Mouse (Mus musculus) mouse trophoblast stem cell (cell line): ENCODE measurements around the gene Acbd6.

Experiments used
- in situ Hi-C, 2 experiments: fragments of 300-500 bp; cut with MseI, MboI; formaldehyde crosslinking; loops; 2 replicates in 1 of 2; 3 replicates in 1 of 2; pipeline ENCODE4 v1.15.1; 2025

Acbd6 gene

GRCm38 (mm10) chr1:155645816-155646215, 87.9 kb downstream of the Acbd6 start:
- in situ Hi-C loops, result no loop called here

DNA sequence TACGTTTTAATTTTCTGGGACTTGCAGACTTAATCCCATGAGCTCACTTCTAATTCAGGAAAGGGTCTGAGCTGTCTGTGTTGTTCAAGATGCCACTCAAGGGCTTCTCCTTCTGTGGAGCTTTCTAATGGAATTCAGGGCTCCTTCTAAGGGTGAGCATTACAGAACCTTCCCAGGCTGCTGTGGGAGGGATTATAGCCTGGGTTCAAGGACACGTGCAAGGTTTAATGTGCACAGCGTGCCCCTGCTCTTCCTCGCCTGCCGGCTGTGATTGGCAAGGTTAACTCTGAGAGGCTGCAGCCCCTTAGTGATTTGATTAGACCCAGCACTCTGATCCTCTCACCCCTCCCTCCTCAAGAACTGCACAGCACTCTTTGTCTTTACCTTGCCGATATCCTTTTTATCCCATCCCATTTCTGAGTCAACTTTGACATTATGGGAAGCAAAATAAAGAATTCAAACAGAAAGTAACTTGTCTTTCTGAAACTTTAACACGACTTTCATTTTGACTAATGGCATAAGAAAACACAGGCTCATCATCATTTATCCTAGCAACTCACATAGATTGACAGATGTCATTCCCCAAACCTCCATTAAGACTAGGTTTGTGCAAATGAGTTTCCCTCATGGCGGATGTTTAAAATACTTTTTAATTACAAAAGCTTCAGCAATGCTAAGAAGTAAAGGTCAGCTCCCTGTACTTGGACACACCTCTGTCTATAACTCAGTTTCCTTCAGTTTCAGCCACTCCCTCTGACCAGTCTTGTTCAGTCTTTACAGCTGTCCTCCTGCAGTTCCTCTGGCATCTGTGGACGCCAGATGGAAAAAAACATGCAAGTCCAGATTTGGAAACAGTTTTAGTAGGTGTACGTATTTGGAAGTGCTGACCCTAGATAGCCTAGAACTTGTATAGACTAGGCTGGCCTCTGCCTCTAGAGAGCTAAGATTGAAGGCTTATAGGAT, 88.7 kb downstream of the Acbd6 start:
- in situ Hi-C loops, result no loop called here

DNA sequence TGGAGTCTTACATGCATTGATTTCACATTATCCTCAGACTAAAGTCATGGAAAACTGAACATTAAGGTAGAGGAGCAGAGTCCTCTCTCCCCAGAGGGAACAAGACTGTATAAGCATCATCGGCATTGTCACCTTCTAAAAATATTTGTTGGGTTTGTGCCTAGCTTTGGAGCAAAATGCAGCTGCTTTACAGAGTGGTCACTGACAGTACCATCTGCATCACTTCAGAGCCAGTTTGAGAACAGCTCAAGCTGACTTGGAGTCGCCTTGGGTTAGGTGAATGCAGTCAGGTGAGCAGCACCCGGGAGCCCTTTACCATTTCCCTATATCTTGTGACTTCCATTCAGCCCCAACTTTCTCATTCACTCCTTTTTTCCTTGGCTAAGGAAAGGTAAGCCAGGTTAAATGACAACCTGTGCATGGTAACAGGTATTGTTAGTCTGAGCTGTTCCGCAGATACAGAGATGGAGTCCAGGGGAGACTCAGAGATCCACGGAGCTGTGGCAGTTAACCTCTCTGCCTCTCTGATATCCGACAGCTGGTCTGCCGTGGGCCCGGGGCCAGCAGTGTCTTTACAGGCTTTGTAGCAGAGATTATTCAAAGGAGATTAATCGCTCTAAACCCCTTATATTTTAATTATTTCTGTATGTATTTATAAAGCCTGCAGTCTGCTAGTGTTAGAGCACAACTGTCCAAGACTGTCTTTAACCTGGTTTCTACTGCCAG, 92.4 kb downstream of the Acbd6 start:
- in situ Hi-C loops, result no loop called here

DNA sequence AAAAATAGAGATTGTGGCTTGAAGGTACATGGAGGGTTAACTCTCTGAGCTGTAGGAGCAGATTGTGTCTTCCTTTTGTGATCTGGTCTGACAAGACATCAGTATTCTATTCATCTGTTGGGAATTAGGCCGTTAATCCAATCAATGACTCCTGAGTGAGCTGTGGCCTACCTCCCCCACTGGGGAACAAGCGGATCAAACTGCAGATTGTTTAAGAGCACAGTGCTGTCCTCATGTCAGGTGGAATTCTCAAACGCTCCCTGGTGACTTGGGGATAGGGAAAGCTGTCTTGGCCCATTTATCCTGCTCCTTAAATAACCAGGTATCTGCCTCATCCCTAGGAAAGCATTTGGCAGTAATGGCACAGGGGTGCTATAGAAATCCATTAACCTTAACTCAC, 97.0 kb downstream of the Acbd6 start:
- in situ Hi-C loops, result no loop called here

DNA sequence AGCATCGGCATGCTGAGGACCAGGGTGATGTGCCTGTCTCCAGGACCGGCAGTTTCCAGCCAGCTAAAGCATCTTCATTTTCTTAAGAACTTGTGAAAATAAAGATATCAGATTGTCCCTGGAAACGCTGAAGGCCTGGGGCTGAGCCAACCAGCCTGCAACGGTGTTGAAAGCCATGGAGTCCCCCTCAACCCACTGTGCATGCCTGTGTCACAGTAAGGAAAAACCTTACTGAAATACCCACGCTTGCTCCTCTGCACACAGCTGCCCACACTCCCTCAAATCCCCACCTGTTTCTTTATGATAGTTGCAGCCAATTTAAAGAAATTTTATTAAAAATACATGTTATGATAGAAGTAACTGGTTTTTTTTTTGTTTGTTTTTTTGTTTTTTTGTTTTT, 98.4 kb downstream of the Acbd6 start:
- in situ Hi-C loops, result no loop called here

DNA sequence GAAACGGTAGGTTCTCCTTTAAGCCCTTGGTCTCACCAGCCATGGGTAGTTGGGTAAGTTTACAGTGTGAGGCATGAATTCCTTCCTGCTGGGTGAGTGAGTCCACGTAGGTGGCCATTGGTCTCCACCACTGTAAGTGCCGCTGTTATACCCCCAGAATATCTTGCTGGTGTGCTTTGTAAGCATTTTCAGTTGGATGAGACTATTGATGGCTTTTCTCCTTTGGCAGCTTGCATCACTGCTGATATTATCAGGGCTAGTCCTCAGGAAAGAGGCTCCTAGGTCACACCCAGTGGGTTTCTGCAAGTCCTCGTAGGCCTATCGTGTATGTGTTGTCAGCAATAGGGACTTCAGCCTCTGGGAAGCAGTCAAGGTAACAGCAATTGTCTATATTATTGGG, 106.1 kb downstream of the Acbd6 start:
- in situ Hi-C loops, result no loop called here

DNA sequence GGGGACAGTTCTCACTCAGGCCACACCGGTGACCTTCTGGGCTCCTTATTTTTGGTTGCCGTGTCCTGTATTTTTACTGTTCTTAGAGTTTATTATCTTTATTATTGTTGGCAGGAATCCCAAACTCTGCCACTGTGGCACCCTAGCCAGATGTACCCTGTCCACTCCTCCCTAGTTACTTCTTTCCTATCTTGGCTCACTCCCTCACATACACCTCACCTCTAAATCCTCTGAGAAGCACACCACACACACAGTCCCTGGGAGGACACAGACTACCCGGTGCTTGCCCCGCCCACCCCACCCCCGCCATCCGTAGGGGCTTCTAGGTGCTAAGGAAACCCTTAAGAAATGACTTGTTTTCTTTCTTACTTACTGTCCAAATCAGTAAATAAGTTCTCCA, 117.7 kb downstream of the Acbd6 start:
- in situ Hi-C loops, result no loop called here

- in situ Hi-C loops, result no loop called here
These were observed 123.3 kb downstream of the Acbd6 start for GRCm38 (mm10) chr1:155681116-155681799.

DNA sequence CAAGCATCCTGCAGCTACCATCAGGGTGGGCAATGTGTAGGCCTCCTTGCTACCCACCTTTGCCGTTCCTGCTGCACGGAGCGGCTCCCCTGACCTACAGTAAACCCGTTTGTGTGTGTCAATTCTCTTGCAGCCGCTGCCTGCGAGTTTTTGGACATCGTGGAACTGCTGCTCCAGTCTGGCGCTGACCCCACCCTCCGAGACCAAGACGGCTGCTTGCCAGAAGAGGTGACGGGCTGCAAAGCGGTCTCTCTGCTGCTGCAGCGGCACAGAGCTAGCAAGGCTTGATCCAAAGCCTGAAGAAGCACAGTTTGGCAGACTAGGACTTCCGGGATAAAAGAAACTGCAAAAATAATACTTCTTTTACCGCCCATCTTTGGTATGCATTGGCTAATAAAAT, 128.9 kb downstream of the Acbd6 start:
- in situ Hi-C loops, result no loop called here

DNA sequence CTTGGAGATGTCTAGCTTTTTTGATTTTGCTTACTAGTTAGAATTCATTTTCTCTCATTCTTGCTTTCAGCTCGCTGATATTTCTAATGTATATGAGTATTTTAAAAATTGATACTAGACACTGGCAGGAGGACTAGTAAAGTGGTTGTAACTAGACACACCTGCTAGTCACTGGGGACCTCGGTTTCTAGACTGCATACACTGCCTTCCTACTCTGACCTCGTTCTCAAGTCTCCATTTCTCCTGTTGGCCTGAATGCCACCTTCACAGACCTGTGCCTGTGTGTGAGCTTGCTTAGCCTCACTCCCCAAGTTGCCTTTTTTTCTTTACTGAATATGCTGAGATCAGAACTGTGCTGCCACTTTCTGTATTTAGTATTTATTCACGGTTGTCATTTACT, 131.2 kb downstream of the Acbd6 start:
- in situ Hi-C loops, result no loop called here

DNA sequence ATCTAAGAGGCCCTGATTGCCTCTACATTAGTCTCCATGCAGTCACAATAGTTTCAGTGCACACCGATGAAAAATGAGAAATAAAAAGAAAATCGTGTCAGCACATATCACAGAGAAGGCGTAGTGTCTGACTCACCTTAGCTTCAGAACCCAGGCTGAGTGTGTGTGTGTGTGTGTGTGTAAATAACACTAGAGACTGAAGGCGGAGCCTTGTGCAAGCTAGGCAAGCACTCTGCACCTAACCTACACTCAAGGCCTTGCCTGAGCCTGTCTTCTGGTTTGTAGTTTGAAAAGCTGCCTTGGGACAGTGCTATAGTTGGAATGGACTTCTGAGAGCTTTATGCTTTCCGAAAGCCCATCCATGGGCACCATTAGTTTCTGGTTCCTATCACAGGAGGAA, 131.6 kb downstream of the Acbd6 start:
- in situ Hi-C loops, result no loop called here

DNA sequence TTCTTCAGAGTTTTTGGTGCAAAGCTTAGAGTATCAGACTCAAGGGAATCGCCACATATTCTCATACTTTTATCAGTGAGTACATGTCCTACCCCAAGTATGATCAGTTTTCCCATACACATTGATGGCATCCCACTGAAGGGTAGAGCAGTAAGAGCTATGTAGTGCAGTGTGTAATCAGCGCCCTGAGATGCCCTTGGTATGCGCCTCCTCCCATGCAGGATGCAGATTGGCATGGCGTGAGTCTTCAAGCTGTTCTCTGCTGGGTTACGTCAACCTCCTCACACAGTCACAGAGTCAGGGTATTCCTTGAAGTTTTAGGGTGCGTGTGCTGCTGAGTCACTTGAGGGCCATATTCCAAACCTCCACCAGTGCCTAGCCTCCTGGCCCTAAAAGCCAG, 134.3 kb downstream of the Acbd6 start:
- in situ Hi-C loops, result no loop called here

- in situ Hi-C loops, result no loop called here
These were observed 135.1 kb downstream of the Acbd6 start for GRCm38 (mm10) chr1:155693026-155693425.

- in situ Hi-C loops, result no loop called here
These were observed 135.5 kb downstream of the Acbd6 start for GRCm38 (mm10) chr1:155693443-155693842.

- in situ Hi-C loops, result no loop called here
These were observed 140.6 kb downstream of the Acbd6 start for GRCm38 (mm10) chr1:155698373-155699159.

DNA sequence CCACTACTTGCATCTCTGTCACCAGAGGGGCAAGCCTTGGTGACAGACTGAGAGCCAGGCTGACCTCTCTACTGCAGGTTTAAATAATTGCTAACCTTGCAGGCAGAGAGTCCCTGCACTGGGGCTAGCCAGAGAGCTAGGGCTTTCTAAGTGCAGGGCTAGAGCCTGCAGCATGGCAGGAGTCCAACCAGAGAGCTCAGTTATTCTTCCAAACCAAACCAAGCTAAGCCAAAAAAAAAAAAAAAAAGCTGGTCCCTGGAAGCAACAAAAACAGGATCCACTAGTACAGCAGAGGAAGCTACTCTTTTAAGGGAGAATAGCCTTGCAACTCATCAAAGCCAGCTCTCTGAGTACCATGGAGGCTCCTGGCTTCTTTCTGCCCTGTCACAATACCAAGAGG, 143.0 kb downstream of the Acbd6 start:
- in situ Hi-C loops, result no loop called here

DNA sequence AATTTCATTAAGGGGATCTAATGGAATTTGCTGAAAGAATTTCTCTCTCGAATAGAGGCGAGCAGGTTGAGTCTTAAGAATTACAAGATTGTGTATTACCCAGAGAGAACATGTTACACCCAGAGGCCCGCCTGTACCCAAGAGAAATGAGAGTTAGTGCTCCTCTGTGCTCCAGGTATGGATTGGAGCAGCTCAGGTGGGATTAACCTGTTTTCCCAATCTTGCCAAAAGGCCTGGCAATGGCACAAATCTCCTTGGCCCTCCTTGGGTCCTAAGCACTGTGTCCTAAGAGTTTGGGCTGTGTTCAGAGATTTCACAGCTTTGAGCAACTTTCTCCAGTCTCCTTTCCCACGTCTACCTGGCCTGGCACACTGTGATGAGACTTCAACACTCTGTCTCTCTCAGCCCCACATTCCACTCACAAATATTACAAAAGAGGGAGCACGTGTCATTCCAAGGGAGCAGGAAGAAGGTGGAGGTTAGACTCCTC, 145.3 kb downstream of the Acbd6 start:
- in situ Hi-C loops, result no loop called here

DNA sequence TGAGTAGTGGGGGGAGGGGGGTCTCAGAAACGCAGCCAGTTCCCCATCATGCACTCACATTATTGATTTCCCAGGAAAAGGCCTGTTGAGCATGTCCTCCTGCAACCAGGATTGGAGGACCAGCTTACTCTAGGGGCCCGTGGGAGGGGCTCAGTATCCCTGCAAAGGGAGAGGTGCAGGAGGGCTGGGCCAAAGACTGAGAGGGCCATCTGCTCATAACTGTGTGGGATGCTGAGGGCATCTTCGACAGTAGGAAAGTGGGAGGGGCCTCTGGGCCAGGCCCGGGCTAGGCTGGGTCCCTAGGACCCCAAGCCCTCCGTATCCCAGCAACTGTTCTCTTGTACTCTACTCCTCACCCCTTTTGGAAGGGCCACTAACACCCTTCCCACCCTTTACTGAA, 146.3 kb downstream of the Acbd6 start:
- in situ Hi-C loops, result no loop called here

DNA sequence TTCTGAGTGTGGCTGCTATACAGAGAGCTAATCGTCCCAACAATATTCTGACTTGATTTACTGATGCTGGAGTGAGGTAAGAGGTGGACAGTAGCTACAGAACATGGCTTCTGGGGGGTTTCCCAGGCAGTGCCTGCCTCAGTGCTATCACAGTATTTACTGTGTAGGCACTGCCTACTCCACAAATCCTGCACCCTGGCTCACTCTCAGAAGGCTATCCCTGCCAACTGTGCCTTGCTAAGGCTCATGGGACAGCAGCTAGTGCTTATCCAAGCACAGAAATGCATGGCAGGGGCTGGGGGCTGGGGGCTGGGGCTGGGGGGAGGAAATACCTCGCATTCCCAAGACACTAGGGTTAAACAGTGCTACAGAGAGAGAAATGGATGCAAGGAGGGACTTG, 155.4 kb downstream of the Acbd6 start:
- in situ Hi-C loops, result no loop called here

DNA sequence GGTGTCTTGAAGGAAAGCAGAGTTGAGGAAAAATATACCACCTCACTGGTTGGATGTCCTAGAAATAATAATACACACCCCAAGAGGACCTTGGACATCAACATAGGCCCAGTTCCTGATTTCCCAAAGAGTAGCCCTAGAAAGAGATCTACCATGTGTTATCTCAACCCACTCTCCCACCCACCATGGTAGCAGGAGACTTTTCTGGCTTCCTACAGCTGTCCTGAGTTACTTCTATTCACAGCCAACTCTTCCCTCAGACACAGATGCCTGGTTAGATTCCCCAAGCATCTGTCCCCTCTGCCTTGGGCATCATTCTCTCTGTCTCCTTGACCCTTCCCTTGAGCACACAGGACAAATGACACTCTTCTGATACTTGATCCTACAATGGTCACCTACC, 157.4 kb downstream of the Acbd6 start:
- in situ Hi-C loops, result no loop called here

DNA sequence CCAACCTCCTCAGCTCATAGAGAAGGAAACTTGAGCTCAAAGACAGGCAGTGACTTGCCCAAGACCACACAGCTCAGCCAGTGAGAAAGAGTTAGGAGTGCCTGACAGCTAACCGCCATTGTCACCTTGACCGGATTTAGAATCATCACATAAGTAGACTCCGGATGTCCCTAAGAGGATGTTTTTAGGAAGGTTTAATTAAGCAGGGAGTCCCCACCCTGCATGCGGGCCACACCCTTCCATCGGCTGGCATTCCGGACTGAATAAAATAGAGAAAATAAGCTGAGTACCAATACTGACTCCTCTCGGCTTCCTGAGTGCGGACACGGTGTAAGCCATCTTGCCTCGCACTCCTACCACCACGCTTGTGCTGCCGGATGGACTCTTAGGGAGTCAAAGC, 159.4 kb downstream of the Acbd6 start:
- in situ Hi-C loops, result no loop called here
